Mouse (Mus musculus): Measurements from ENCODE around the gene Wscd2.

Wscd2 gene

DNA sequence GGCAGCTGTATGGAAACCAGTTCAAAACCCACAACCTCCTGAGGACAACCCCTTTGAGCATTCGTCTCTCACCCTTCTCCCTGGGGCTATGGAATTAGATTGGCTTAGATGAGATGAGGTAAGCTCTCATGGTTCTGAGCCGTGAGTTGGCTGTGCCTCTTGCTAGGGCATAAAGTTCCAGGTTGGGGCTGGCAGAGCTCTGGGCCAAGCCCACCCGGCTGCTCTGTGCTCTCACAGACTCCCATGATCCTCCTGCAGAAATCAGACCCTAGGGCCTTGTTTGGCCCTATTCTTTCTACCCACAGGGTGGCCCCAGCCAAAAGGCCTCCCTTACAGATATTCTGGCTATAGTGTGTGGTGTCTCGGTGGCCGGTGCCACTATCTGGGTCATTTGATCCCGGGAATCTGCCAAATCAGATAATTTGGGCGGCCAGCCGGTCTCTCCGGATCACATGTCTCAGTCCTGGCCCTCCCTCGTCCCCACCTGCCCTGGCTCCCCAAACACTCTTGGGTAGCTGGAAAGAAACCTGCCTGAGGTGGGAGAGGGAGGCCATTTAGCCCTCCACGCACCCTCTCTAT lies 4.5 kb upstream of the Wscd2 start:
- no peak for DNase-seq (ENCODE audit: low spot score in 2 of 2)

- DNase-seq (ENCODE audit: low spot score in 2 of 2): no peak
Observed at GRCm38 (mm10) chr5:113487879-113488278, 2.3 kb upstream of the Wscd2 start.

- DNase-seq (ENCODE audit: low spot score in 2 of 2): no peak
Observed at GRCm38 (mm10) chr5:113489617-113490016, 516 bp upstream of the Wscd2 start.

- DNase-seq (ENCODE audit: low spot score in 2 of 2): peak in 1 of 2 experiments; percentile 44
Observed at GRCm38 (mm10) chr5:113490467-113491260, 531 bp downstream of the Wscd2 start.

GRCm38 (mm10) chr5:113491552-113491951 lies 1.4 kb downstream of the Wscd2 start:
- DNase-seq (ENCODE audit: low spot score in 2 of 2): no peak

- no peak for DNase-seq (ENCODE audit: low spot score in 2 of 2)
Observed at GRCm38 (mm10) chr5:113491988-113492387, 1.9 kb downstream of the Wscd2 start.

DNA sequence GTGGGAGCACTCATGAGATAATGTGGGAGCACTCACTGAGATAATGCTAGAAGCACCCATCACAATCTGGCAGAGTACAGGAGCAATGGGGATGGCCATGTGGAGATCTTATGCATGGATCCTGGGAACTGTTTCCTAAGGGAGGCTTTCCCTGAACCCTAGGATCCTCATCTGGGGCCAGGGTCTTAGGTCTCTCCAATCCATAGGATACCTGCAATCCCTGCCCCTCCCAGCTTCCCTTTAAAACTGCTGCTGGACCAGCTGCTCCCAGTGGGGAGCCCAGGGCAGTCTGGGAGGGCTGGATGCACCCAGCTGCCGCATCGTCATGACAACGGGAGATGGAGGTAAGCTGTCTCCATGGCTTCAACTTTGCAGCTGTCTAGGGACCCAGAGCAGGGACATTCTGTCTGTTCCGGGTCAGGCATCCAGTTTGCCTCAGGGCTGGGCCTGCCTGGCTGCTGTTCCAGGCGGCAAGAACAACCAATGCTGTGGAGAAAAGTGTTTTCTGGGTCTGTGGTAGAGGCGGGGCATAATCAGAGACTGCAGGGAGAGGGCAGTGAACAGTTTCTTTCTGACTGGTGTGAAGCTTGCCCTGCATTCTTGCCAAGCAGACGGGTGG lies 2.4 kb downstream of the Wscd2 start:
- DNase-seq (ENCODE audit: low spot score in 2 of 2): peak in 1 of 2 experiments; percentile 26

GRCm38 (mm10) chr5:113493997-113494396 lies 3.9 kb downstream of the Wscd2 start:
- DNase-seq (ENCODE audit: low spot score in 2 of 2): no peak

DNA sequence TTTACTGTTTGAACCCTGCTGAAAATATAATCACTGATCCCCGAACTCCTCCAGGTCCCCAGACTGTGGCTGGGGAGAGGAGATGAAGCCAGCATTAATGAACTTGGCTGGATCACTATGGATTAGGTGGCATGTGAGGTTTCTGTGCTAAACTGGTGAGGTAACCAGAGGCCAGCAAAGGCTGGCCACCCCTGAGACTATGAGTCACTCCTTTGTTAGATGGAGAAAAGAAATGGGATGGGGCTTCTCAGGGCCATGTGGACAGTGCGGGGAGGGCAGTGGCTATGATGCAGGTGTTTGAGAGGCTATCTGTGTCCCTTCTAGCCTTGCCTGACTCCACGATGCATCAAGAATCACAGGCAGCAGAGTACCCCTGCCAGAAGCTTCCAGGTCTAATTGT lies 6.8 kb downstream of the Wscd2 start:
- no peak for DNase-seq (ENCODE audit: low spot score in 2 of 2)

DNA sequence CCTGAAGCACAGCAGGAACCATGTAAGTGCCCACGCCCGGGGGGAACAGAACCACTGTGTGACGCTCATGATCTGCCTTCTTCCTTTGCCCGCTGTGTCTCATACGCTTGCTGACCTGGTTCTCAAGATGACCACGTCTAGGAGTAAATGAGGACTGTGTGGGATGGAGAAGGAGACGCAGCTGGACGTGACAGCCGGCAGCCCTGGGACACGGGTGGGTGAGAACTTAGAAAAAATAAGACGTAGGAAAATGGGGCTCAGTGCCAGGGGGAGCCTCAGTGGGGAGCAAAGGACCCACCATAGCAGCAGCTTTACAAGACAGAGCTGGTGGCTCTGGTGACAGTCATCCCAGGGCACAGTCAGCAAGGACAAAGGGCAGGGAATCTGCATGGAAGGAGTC lies 9.3 kb downstream of the Wscd2 start:
- no peak for DNase-seq (ENCODE audit: low spot score in 2 of 2)

DNA sequence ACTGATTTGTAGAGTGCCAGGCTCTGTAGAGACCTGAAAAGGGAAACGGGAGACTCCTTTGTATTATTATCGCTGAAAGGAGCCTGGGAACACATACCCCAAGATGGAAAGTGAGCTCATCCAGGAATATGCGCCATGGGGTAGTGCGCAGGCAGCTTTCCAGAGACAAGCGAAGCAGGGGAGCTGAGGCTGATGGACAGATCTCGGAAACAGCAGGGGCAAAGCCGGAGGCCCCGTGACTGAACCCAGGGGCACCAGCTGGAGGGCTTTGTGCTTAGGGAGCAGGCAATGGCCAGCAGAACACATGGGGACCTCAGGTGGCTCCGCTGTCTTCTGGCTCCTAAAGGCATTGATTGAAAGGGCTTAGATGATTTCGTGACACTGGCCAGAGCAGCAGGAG lies 13.1 kb downstream of the Wscd2 start:
- DNase-seq (ENCODE audit: low spot score in 2 of 2): no peak

DNA sequence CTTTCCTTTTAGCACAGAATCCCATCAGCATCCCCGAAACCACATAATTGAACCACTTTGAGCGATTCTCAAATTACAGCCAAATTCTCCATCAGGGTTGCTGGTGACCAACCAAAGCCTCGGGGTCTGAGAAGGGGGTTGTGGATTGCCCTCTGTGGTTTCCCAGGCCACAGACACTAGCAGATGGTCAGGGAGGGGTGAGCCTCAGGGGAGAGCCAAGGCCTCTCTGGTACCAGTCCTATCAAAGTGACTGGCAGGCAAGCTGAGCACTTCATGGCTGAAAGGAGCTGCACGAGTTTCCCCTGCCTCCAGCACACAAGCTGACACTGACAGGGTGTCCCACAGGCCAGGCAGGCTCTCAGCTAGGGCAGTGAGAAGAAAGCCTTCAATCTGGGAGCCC lies 14.5 kb downstream of the Wscd2 start:
- DNase-seq (ENCODE audit: low spot score in 2 of 2): no peak

DNA sequence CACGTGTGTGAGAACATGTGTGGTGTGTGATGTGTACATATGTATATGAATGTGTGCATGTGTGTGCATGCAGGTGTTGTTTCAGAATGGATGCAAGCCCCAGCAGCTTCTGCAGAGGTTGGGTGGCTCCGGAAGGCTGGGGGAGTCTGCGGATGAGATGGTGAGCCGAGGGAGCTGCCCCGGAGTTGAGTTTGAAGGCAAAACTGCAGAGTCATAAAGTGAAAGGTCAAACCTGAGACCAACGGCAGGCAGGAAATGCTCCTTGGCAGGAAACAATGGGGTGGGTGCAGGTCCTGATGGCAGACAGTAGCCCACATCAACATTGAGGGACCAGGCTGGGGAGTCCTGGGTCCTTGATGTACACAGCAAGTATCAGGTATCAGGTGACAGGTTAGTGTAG lies 15.9 kb downstream of the Wscd2 start:
- DNase-seq (ENCODE audit: low spot score in 2 of 2): no peak

DNA sequence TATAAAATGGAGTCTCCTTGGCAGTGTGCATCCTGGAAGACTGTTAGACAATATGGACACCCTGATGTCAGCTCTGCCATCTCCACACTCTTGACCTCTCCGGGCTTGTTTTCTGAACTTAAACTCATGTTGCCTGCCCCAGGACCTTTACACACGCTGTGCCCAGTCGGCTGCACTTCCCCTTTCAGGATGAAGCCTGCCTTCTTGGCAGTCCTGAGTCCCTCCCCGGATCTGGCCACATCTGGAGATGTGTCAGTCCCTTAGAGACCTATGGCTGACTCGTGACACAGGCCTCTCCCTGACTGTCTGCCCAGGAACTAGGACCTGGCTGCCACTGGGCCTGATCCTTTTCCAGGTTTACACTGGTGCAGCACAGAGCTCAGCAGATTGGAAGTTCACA lies 16.6 kb downstream of the Wscd2 start:
- no peak for DNase-seq (ENCODE audit: low spot score in 2 of 2)

GRCm38 (mm10) chr5:113509167-113509566 lies 19.0 kb downstream of the Wscd2 start:
- no peak for DNase-seq (ENCODE audit: low spot score in 2 of 2)

DNA sequence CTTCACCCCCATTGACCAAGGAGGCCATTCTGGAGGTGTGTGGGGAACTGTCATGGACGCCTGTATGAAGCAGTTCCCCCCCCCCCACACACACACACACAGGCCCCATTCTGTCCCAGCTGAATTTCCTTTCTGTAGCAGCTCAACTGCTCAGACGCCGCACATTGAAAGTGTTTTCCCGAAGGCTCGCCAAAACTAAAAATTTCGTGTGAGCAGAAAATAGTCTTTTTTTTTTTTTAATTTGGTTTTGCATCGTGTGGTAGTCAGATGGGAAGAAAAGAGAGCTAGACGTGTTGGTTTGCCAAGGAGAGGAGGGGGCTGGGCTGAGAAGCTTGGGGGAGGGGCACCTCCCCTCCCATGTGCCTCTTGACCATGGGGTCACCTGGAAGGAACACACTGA lies 23.5 kb downstream of the Wscd2 start:
- no peak for DNase-seq (ENCODE audit: low spot score in 2 of 2)

GRCm38 (mm10) chr5:113514062-113514461 lies 23.9 kb downstream of the Wscd2 start:
- no peak for DNase-seq (ENCODE audit: low spot score in 2 of 2)

GRCm38 (mm10) chr5:113516119-113516872 lies 26.2 kb downstream of the Wscd2 start:
- DNase-seq (ENCODE audit: low spot score in 2 of 2): no peak

- DNase-seq (ENCODE audit: low spot score in 2 of 2): no peak
Observed at GRCm38 (mm10) chr5:113516873-113517336, 26.8 kb downstream of the Wscd2 start.

DNA sequence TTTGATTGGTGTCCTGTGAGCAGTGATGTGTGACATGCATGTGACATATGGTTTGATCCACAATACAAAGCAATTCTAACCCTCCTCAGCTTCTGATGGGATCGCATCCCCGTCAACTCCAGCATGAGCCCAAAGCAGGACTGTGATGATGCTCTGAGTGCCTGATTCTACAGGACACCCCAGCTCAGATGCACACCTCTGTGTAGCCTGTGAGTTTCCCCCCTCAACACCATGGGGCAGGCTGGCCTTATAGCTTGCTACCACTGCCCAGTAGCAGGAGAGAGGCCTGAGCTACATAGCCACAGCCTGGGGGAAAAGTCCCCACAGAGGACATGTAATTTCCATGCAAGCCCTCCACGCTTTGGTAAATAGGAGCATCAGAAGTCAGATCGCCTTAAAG lies 27.3 kb downstream of the Wscd2 start:
- DNase-seq (ENCODE audit: low spot score in 2 of 2): no peak

DNA sequence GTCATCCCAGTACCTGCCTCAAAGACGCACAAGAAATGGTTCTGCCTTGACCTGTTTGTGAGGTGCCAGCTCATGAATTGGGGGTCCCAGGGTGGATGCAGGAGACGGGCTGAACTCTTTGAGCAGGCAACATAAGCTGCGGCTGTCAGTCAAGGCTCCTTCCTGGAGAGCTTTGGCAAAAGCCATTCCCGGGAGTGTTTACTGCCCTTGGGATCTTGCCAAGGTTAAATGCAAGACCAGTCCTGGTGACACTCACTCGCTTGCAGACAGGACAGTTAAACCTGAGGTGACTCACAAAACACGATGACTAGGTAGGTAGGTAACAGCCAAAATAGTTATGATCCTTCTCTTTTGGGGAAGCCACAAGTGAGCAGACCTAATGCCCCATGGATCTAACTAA lies 30.9 kb downstream of the Wscd2 start:
- DNase-seq (ENCODE audit: low spot score in 2 of 2): no peak

GRCm38 (mm10) chr5:113538826-113539225 lies 48.7 kb downstream of the Wscd2 start:
- DNase-seq (ENCODE audit: low spot score in 2 of 2): no peak
